Mouse (Mus musculus): ENCODE results near the gene Med27. TPM values are rescaled to one million over a fixed set of nuclear protein-coding genes. Genes with fewer than 3 reads are reported as not detected.

Gene Med27
- polyA plus RNA-seq, 1 experiment from 2014 or later: 42.8 TPM

- Histone ChIP-seq H3K36me3 (ENCODE audit: control insufficient read depth, insufficient read depth, low read length) (no peaks in the 10 kb centered on the region), H3K27me3 (replicated peaks; ENCODE audit: control insufficient read depth, insufficient read depth, low read length) (no peaks in the 10 kb centered on the region), H3K4me1 (replicated peaks; ENCODE audit: control insufficient read depth, insufficient read depth, low read length) (peaks cover 23% of the 10 kb centered on the region), H3K27ac (ENCODE audit: low read depth, low read length) (no peak overlapping the region), H3K4me3 (ENCODE audit: low read depth, low read length) (no peak overlapping the region), H3K4me2 (no peak overlapping the region), H3K9me3 (ENCODE audit: control insufficient read depth, low read length) (no peaks in the 10 kb centered on the region), H3K9ac (ENCODE audit: low read depth, low read length) (no peak overlapping the region)
- 81% methylated on average over 6 of the region's 6 CpGs for WGBS
- DNase-seq (ENCODE audit: low spot score) (no peak), ATAC-seq (replicated peaks; ENCODE audit: low FRiP score) (no peak)
These were observed 116.5 kb downstream of the Med27 start for GRCm38 (mm10) chr2:29463039-29463585.

- Histone ChIP-seq H3K4me1 (replicated peaks; ENCODE audit: control insufficient read depth, insufficient read depth, low read length) (peaks cover 17% of the 10 kb centered on the region; the same call in 1 of the 2 replicates), H3K27ac (ENCODE audit: low read depth, low read length) (no peak overlapping the region), H3K4me2 (no peak overlapping the region), H3K4me3 (ENCODE audit: low read depth, low read length) (no peak overlapping the region), H3K27me3 (replicated peaks; ENCODE audit: control insufficient read depth, insufficient read depth, low read length) (no peaks in the 10 kb centered on the region), H3K9me3 (ENCODE audit: control insufficient read depth, low read length) (no peaks in the 10 kb centered on the region), H3K36me3 (ENCODE audit: control insufficient read depth, insufficient read depth, low read length) (no peaks in the 10 kb centered on the region), H3K9ac (ENCODE audit: low read depth, low read length) (no peak overlapping the region)
- ATAC-seq (replicated peaks; ENCODE audit: low FRiP score) (no peak), DNase-seq (ENCODE audit: low spot score) (no peak)
- WGBS: 75% methylated on average over 9 of the region's 9 CpGs
These were observed 118.4 kb downstream of the Med27 start for GRCm38 (mm10) chr2:29464851-29465648.

GRCm38 (mm10) chr2:29465649-29466137, 119.1 kb downstream of the Med27 start:
- H3K9ac ChIP-seq (ENCODE audit: low read depth, low read length): no peak overlapping the region
- H3K4me2 ChIP-seq: no peak overlapping the region
- ATAC-seq (replicated peaks; ENCODE audit: low FRiP score): no peak
- 64% methylated on average over 3 of the region's 3 CpGs for WGBS
- H3K4me3 ChIP-seq (ENCODE audit: low read depth, low read length): no peak overlapping the region
- H3K27me3 ChIP-seq (replicated peaks; ENCODE audit: control insufficient read depth, insufficient read depth, low read length): no peaks in the 10 kb centered on the region
- no peaks in the 10 kb centered on the region for H3K36me3 ChIP-seq (ENCODE audit: control insufficient read depth, insufficient read depth, low read length)
- no peak for DNase-seq (ENCODE audit: low spot score)
- no peaks in the 10 kb centered on the region for H3K9me3 ChIP-seq (ENCODE audit: control insufficient read depth, low read length)
- no peak overlapping the region for H3K27ac ChIP-seq (ENCODE audit: low read depth, low read length)
- H3K4me1 ChIP-seq (replicated peaks; ENCODE audit: control insufficient read depth, insufficient read depth, low read length): peaks cover 17% of the 10 kb centered on the region; the same call in 1 of the 2 replicates

- ATAC-seq (replicated peaks; ENCODE audit: low FRiP score) (no peak), DNase-seq (ENCODE audit: low spot score) (no peak)
- Histone ChIP-seq H3K36me3 (ENCODE audit: control insufficient read depth, insufficient read depth, low read length) (no peaks in the 10 kb centered on the region), H3K4me1 (replicated peaks; ENCODE audit: control insufficient read depth, insufficient read depth, low read length) (peaks cover 17% of the 10 kb centered on the region; the same call in 1 of the 2 replicates), H3K9me3 (ENCODE audit: control insufficient read depth, low read length) (no peaks in the 10 kb centered on the region), H3K4me2 (no peak overlapping the region), H3K27me3 (replicated peaks; ENCODE audit: control insufficient read depth, insufficient read depth, low read length) (no peaks in the 10 kb centered on the region), H3K4me3 (ENCODE audit: low read depth, low read length) (no peak overlapping the region), H3K9ac (ENCODE audit: low read depth, low read length) (no peak overlapping the region), H3K27ac (ENCODE audit: low read depth, low read length) (no peak overlapping the region)
- WGBS: 54% methylated on average over 4 of the region's 4 CpGs
These were observed 119.8 kb downstream of the Med27 start for GRCm38 (mm10) chr2:29466396-29466795.

GRCm38 (mm10) chr2:29468517-29468936, 121.9 kb downstream of the Med27 start:
- Histone ChIP-seq H3K9me3 (ENCODE audit: control insufficient read depth, low read length) (no peaks in the 10 kb centered on the region), H3K4me1 (replicated peaks; ENCODE audit: control insufficient read depth, insufficient read depth, low read length) (peaks cover 17% of the 10 kb centered on the region; the same call in 1 of the 2 replicates), H3K36me3 (ENCODE audit: control insufficient read depth, insufficient read depth, low read length) (no peaks in the 10 kb centered on the region), H3K27ac (ENCODE audit: low read depth, low read length) (no peak overlapping the region), H3K9ac (ENCODE audit: low read depth, low read length) (no peak overlapping the region), H3K4me2 (no peak overlapping the region), H3K27me3 (replicated peaks; ENCODE audit: control insufficient read depth, insufficient read depth, low read length) (no peaks in the 10 kb centered on the region), H3K4me3 (ENCODE audit: low read depth, low read length) (no peak overlapping the region)
- 81% methylated on average over 15 of the region's 15 CpGs for WGBS
- ATAC-seq (replicated peaks; ENCODE audit: low FRiP score) (no peak), DNase-seq (ENCODE audit: low spot score) (no peak)

GRCm38 (mm10) chr2:29472952-29473437, 126.4 kb downstream of the Med27 start:
- DNase-seq (ENCODE audit: low spot score) (no peak), ATAC-seq (replicated peaks; ENCODE audit: low FRiP score) (no peak)
- Histone ChIP-seq H3K4me3 (ENCODE audit: low read depth, low read length) (no peak overlapping the region), H3K36me3 (ENCODE audit: control insufficient read depth, insufficient read depth, low read length) (no peaks in the 10 kb centered on the region), H3K9me3 (ENCODE audit: control insufficient read depth, low read length) (no peaks in the 10 kb centered on the region), H3K27ac (ENCODE audit: low read depth, low read length) (no peak overlapping the region), H3K4me1 (replicated peaks; ENCODE audit: control insufficient read depth, insufficient read depth, low read length) (peaks cover 3% of the 10 kb centered on the region; the same call in 1 of the 2 replicates), H3K9ac (ENCODE audit: low read depth, low read length) (no peak overlapping the region), H3K4me2 (no peak overlapping the region), H3K27me3 (replicated peaks; ENCODE audit: control insufficient read depth, insufficient read depth, low read length) (no peaks in the 10 kb centered on the region)
- whole genome bisulfite sequencing: 65% methylated on average over 4 of the region's 4 CpGs

- DNase-seq (ENCODE audit: low spot score): no peak
- WGBS: 60% methylated on average over 2 of the region's 2 CpGs
- Histone ChIP-seq H3K27ac (ENCODE audit: low read depth, low read length) (no peak overlapping the region), H3K9me3 (ENCODE audit: control insufficient read depth, low read length) (no peaks in the 10 kb centered on the region), H3K36me3 (ENCODE audit: control insufficient read depth, insufficient read depth, low read length) (no peaks in the 10 kb centered on the region), H3K4me3 (ENCODE audit: low read depth, low read length) (no peak overlapping the region), H3K27me3 (replicated peaks; ENCODE audit: control insufficient read depth, insufficient read depth, low read length) (no peaks in the 10 kb centered on the region), H3K4me1 (replicated peaks; ENCODE audit: control insufficient read depth, insufficient read depth, low read length) (peaks cover 3% of the 10 kb centered on the region; the same call in 1 of the 2 replicates), H3K9ac (ENCODE audit: low read depth, low read length) (no peak overlapping the region), H3K4me2 (no peak overlapping the region)
- no peak for ATAC-seq (replicated peaks; ENCODE audit: low FRiP score)
These were observed 127.3 kb downstream of the Med27 start for GRCm38 (mm10) chr2:29473907-29474306.

- H3K4me3 ChIP-seq (ENCODE audit: low read depth, low read length): no peak overlapping the region
- WGBS: 85% methylated on average over 1 of the region's 1 CpGs
- no peaks in the 10 kb centered on the region for H3K27me3 ChIP-seq (replicated peaks; ENCODE audit: control insufficient read depth, insufficient read depth, low read length)
- no peak overlapping the region for H3K27ac ChIP-seq (ENCODE audit: low read depth, low read length)
- no peaks in the 10 kb centered on the region for H3K4me1 ChIP-seq (replicated peaks; ENCODE audit: control insufficient read depth, insufficient read depth, low read length)
- no peak for ATAC-seq (replicated peaks; ENCODE audit: low FRiP score)
- H3K36me3 ChIP-seq (ENCODE audit: control insufficient read depth, insufficient read depth, low read length): no peaks in the 10 kb centered on the region
- DNase-seq (ENCODE audit: low spot score): no peak
- H3K4me2 ChIP-seq: no peak overlapping the region
- H3K9ac ChIP-seq (ENCODE audit: low read depth, low read length): no peak overlapping the region
- H3K9me3 ChIP-seq (ENCODE audit: control insufficient read depth, low read length): no peaks in the 10 kb centered on the region
These were observed 130.1 kb downstream of the Med27 start for GRCm38 (mm10) chr2:29476702-29477101.
